Mouse (Mus musculus) ES-Bruce4 (cell line): ENCODE measurements at regions not wholly inside any gene's neighbourhood (a gene's known extent, or its start where the extent isn't known, plus 50 kb on each side); places are given as distances from the start of the nearest gene placed in this dataset.

Source experiments
- CTCF ChIP-seq: IDR thresholded peaks from one replicate; pipeline ENCODE4 v1.8.1; 2011; ENCODE audit warnings: low read depth, low read length
- POLR2A ChIP-seq: IDR thresholded peaks from one replicate; pipeline ENCODE4 v1.8.1; 2011; ENCODE audit warnings: low read length; ENCODE audit not compliant: insufficient read depth

GRCm38 (mm10) chr6:51086347-51086746, 346.1 kb upstream of the Nfe2l3 start:
- no peak for TF ChIP-seq CTCF
- TF ChIP-seq POLR2A: no peak
